Mouse (Mus musculus): ENCODE data around the gene Nmnat2. TPM values are rescaled to one million over a fixed set of nuclear protein-coding genes. Genes with fewer than 3 reads are reported as not detected.

Nmnat2 gene
- 0.09 TPM in 1 of 2 replicates, not detected in the other for polyA plus RNA-seq (2015; fragmentation: Nextera tagmentation; extraction: Ambion mirVana)

GRCm38 (mm10) chr1:152954821-152955523 is at the start of gene Nmnat2:
Gene Nmnat2, plus strand, starts transcription at chr1:152954993.
- Histone ChIP-seq H3K27ac (ENCODE audit: low read length) (no peak within 1 kb of the TSS), H3K9ac (ENCODE audit: low read depth, low read length) (no peak within 1 kb of the TSS), H3K4me2 (ENCODE audit: low read depth, low read length) (peak within 1 kb of the TSS; percentile 27; the same call in 1 of the 2 replicates), H3K27me3 (ENCODE audit: control insufficient read depth, insufficient read depth, low read depth, low read length) (peaks cover 39% of the 10 kb centered on the region), H3K36me3 (ENCODE audit: control insufficient read depth, insufficient read depth) (no peaks in the 10 kb centered on the region), H3K4me1 (ENCODE audit: control insufficient read depth, low read depth, low read length) (no peaks in the 10 kb centered on the region), H3K4me3 (ENCODE audit: low read depth, low read length) (peak within 1 kb of the TSS; percentile 6; the same call in 1 of the 2 replicates), H3K9me3 (replicated peaks; ENCODE audit: control insufficient read depth, low read length) (no peaks in the 10 kb centered on the region)
- no peak for ATAC-seq (ENCODE audit: low read depth)
- WGBS (ENCODE audit: insufficient replicate concordance), result 2% methylated on average over 41 of the region's 42 CpGs

- Histone ChIP-seq H3K27ac (ENCODE audit: low read length) (no peak overlapping the region), H3K9me3 (replicated peaks; ENCODE audit: control insufficient read depth, low read length) (no peaks in the 10 kb centered on the region), H3K4me3 (ENCODE audit: low read depth, low read length) (no peak overlapping the region), H3K9ac (ENCODE audit: low read depth, low read length) (no peak overlapping the region), H3K4me1 (ENCODE audit: control insufficient read depth, low read depth, low read length) (no peaks in the 10 kb centered on the region), H3K4me2 (ENCODE audit: low read depth, low read length) (no peak overlapping the region), H3K36me3 (ENCODE audit: control insufficient read depth, insufficient read depth) (no peaks in the 10 kb centered on the region), H3K27me3 (ENCODE audit: control insufficient read depth, insufficient read depth, low read depth, low read length) (no peaks in the 10 kb centered on the region)
- ATAC-seq (ENCODE audit: low read depth), result no peak
- 55% methylated on average over 6 of the region's 6 CpGs for WGBS (ENCODE audit: insufficient replicate concordance)
Observed at GRCm38 (mm10) chr1:152913483-152914460, 41.0 kb upstream of the Nmnat2 start.

GRCm38 (mm10) chr1:152915766-152916165 is 39.0 kb upstream of the Nmnat2 start:
- H3K4me1 ChIP-seq (ENCODE audit: control insufficient read depth, low read depth, low read length), result no peaks in the 10 kb centered on the region
- ATAC-seq (ENCODE audit: low read depth), result no peak
- no peak overlapping the region for H3K4me3 ChIP-seq (ENCODE audit: low read depth, low read length)
- 50% methylated on average over 5 of the region's 5 CpGs for WGBS (ENCODE audit: insufficient replicate concordance)
- no peaks in the 10 kb centered on the region for H3K36me3 ChIP-seq (ENCODE audit: control insufficient read depth, insufficient read depth)
- H3K9me3 ChIP-seq (replicated peaks; ENCODE audit: control insufficient read depth, low read length), result no peaks in the 10 kb centered on the region
- H3K27me3 ChIP-seq (ENCODE audit: control insufficient read depth, insufficient read depth, low read depth, low read length), result no peaks in the 10 kb centered on the region
- no peak overlapping the region for H3K9ac ChIP-seq (ENCODE audit: low read depth, low read length)
- no peak overlapping the region for H3K27ac ChIP-seq (ENCODE audit: low read length)
- H3K4me2 ChIP-seq (ENCODE audit: low read depth, low read length), result no peak overlapping the region

DNA sequence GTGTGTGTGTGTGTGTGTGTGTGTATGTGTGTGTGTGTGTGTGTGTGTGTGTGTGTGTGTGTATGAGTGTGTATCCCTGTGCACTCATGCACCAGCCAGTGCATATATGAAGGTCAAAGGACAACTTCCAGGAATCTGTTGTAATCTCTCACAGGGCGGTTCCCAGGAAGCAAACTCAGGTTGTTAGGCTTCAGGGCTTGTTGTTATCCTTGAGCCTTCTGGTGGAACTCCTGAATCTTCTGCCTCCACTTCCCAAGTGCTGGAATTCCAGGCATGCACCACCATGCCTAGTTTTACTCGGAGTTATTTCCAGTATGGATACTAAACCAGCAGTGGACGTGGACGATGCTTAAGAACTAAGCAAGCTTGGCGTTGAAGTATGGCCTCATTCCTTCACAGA is 37.9 kb upstream of the Nmnat2 start:
- Histone ChIP-seq H3K4me2 (ENCODE audit: low read depth, low read length) (no peak overlapping the region), H3K9ac (ENCODE audit: low read depth, low read length) (no peak overlapping the region), H3K4me1 (ENCODE audit: control insufficient read depth, low read depth, low read length) (no peaks in the 10 kb centered on the region), H3K36me3 (ENCODE audit: control insufficient read depth, insufficient read depth) (no peaks in the 10 kb centered on the region), H3K27ac (ENCODE audit: low read length) (no peak overlapping the region), H3K27me3 (ENCODE audit: control insufficient read depth, insufficient read depth, low read depth, low read length) (no peaks in the 10 kb centered on the region), H3K9me3 (replicated peaks; ENCODE audit: control insufficient read depth, low read length) (no peaks in the 10 kb centered on the region), H3K4me3 (ENCODE audit: low read depth, low read length) (no peak overlapping the region)
- WGBS (ENCODE audit: insufficient replicate concordance), result 63% methylated on average over 5 of the region's 5 CpGs
- no peak for ATAC-seq (ENCODE audit: low read depth)

DNA sequence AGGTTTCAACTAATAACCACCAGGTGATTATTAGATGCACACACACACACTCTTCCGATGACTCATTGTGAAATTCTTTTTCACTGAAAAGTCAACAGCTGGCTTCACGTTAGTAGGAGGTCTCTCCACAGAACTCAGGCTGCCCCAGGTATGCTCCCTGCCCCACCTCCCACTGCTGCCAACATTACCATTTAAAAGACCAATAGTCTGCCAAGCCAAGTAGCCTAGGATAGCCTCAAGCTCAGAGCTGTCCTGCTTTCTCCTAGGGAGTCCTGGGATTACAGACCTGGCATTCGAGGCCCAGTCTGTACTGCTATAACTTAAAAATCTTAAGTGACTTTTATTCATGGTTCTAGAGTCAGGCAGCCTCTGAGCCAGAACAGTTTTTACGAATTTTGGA is 37.2 kb upstream of the Nmnat2 start:
- Histone ChIP-seq H3K27me3 (ENCODE audit: control insufficient read depth, insufficient read depth, low read depth, low read length) (no peaks in the 10 kb centered on the region), H3K4me2 (ENCODE audit: low read depth, low read length) (no peak overlapping the region), H3K9ac (ENCODE audit: low read depth, low read length) (no peak overlapping the region), H3K4me1 (ENCODE audit: control insufficient read depth, low read depth, low read length) (no peaks in the 10 kb centered on the region), H3K27ac (ENCODE audit: low read length) (no peak overlapping the region), H3K9me3 (replicated peaks; ENCODE audit: control insufficient read depth, low read length) (no peaks in the 10 kb centered on the region), H3K36me3 (ENCODE audit: control insufficient read depth, insufficient read depth) (no peaks in the 10 kb centered on the region), H3K4me3 (ENCODE audit: low read depth, low read length) (no peak overlapping the region)
- ATAC-seq (ENCODE audit: low read depth), result no peak
- 61% methylated on average over 4 of the region's 4 CpGs for WGBS (ENCODE audit: insufficient replicate concordance)

- H3K36me3 ChIP-seq (ENCODE audit: control insufficient read depth, insufficient read depth), result no peaks in the 10 kb centered on the region
- H3K4me3 ChIP-seq (ENCODE audit: low read depth, low read length), result no peak overlapping the region
- H3K4me1 ChIP-seq (ENCODE audit: control insufficient read depth, low read depth, low read length), result no peaks in the 10 kb centered on the region
- no peaks in the 10 kb centered on the region for H3K27me3 ChIP-seq (ENCODE audit: control insufficient read depth, insufficient read depth, low read depth, low read length)
- ATAC-seq (ENCODE audit: low read depth), result no peak
- no peaks in the 10 kb centered on the region for H3K9me3 ChIP-seq (replicated peaks; ENCODE audit: control insufficient read depth, low read length)
- no peak overlapping the region for H3K27ac ChIP-seq (ENCODE audit: low read length)
- no peak overlapping the region for H3K4me2 ChIP-seq (ENCODE audit: low read depth, low read length)
- WGBS (ENCODE audit: insufficient replicate concordance), result 39% methylated on average over 3 of the region's 3 CpGs
- no peak overlapping the region for H3K9ac ChIP-seq (ENCODE audit: low read depth, low read length)
Observed at GRCm38 (mm10) chr1:152921786-152922185, 33.0 kb upstream of the Nmnat2 start.

GRCm38 (mm10) chr1:152933962-152934361 is 20.8 kb upstream of the Nmnat2 start:
- 30% methylated on average over 11 of the region's 11 CpGs for WGBS (ENCODE audit: insufficient replicate concordance)

DNA sequence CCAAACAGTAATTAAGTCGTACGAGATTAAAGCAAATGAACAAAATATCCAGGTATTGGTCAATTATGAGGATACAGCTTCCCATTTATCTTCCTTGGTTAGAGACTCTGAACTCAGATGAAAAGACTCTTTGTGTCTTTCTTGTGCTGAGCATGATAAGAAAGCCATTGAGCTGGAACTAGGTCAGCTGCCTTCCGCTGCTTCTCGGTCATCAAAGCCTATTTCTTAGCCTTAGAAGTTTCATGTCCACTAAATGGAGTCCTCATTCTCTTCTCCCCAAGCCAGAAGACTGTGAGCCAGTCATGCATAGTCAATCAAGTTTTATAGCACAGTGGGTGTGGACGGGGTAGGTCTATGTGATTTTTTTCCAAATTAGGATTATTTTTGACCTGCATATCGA is 19.3 kb upstream of the Nmnat2 start:
- no peaks in the 10 kb centered on the region for H3K27me3 ChIP-seq (ENCODE audit: control insufficient read depth, insufficient read depth, low read depth, low read length)
- no peaks in the 10 kb centered on the region for H3K4me1 ChIP-seq (ENCODE audit: control insufficient read depth, low read depth, low read length)
- no peak overlapping the region for H3K27ac ChIP-seq (ENCODE audit: low read length)
- no peak overlapping the region for H3K4me2 ChIP-seq (ENCODE audit: low read depth, low read length)
- H3K4me3 ChIP-seq (ENCODE audit: low read depth, low read length), result no peak overlapping the region
- ATAC-seq (ENCODE audit: low read depth), result no peak
- no peaks in the 10 kb centered on the region for H3K9me3 ChIP-seq (replicated peaks; ENCODE audit: control insufficient read depth, low read length)
- no peak overlapping the region for H3K9ac ChIP-seq (ENCODE audit: low read depth, low read length)
- no peaks in the 10 kb centered on the region for H3K36me3 ChIP-seq (ENCODE audit: control insufficient read depth, insufficient read depth)
- WGBS (ENCODE audit: insufficient replicate concordance), result 73% methylated on average over 6 of the region's 6 CpGs

More at GRCm38 (mm10) chr1:152933962-152934361, 20.8 kb upstream of the Nmnat2 start:
- Histone ChIP-seq H3K27me3 (ENCODE audit: control insufficient read depth, insufficient read depth, low read depth, low read length) (no peaks in the 10 kb centered on the region), H3K9ac (ENCODE audit: low read depth, low read length) (no peak overlapping the region), H3K4me2 (ENCODE audit: low read depth, low read length) (no peak overlapping the region), H3K36me3 (ENCODE audit: control insufficient read depth, insufficient read depth) (no peaks in the 10 kb centered on the region), H3K27ac (ENCODE audit: low read length) (no peak overlapping the region), H3K4me1 (ENCODE audit: control insufficient read depth, low read depth, low read length) (no peaks in the 10 kb centered on the region), H3K9me3 (replicated peaks; ENCODE audit: control insufficient read depth, low read length) (no peaks in the 10 kb centered on the region), H3K4me3 (ENCODE audit: low read depth, low read length) (no peak overlapping the region)
- ATAC-seq (ENCODE audit: low read depth), result no peak

GRCm38 (mm10) chr1:152936365-152936764 is 18.4 kb upstream of the Nmnat2 start:
- 68% methylated on average over 5 of the region's 5 CpGs for WGBS (ENCODE audit: insufficient replicate concordance)
- H3K36me3 ChIP-seq (ENCODE audit: control insufficient read depth, insufficient read depth), result no peaks in the 10 kb centered on the region

More at GRCm38 (mm10) chr1:152936365-152936764, 18.4 kb upstream of the Nmnat2 start:
- Histone ChIP-seq H3K9ac (ENCODE audit: low read depth, low read length) (no peak overlapping the region), H3K4me3 (ENCODE audit: low read depth, low read length) (no peak overlapping the region), H3K4me1 (ENCODE audit: control insufficient read depth, low read depth, low read length) (no peaks in the 10 kb centered on the region), H3K27ac (ENCODE audit: low read length) (no peak overlapping the region), H3K4me2 (ENCODE audit: low read depth, low read length) (no peak overlapping the region), H3K9me3 (replicated peaks; ENCODE audit: control insufficient read depth, low read length) (no peaks in the 10 kb centered on the region), H3K27me3 (ENCODE audit: control insufficient read depth, insufficient read depth, low read depth, low read length) (no peaks in the 10 kb centered on the region)
- no peak for ATAC-seq (ENCODE audit: low read depth)
